Mouse (Mus musculus): ENCODE results near the gene Dcaf7. TPM values are rescaled to one million over a fixed set of nuclear protein-coding genes. Genes with fewer than 3 reads are reported as not detected.
"Not testable (repeated sequence)": the region's sequence is repeated elsewhere in the genome, so short reads cannot be mapped to it uniquely, and the experiment has no call there.

Gene Dcaf7
- total RNA-seq, 2 experiments from 2014 or later = 40.2 to 42.5 TPM

GRCm38 (mm10) chr11:106037418-106037751 lies 713 bp downstream of the Dcaf7 start:
- intact Hi-C loops (cut with DNase I) = no loop called here
- DNase-seq = no peak

DNA sequence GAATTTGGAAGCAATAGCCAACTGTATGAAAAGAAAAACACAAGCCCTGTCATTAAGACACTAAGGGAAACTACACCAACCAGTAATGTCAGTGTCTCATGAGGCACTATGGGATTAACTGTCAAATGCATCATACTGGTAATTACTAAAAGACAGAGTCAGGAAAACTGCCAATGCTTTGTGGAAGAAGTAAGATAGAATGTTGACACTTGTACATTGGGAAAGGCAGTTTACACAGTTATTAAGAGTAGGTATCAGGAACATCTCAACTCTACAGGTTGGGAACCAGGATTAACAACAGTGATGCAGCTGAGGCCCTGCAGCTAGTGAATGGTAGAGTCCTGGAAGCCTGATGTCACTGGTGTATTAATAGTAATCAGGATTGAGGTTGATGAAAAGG lies 7.7 kb downstream of the Dcaf7 start:
- intact Hi-C loops (cut with DNase I) = no loop called here
- DNase-seq = no peak

DNA sequence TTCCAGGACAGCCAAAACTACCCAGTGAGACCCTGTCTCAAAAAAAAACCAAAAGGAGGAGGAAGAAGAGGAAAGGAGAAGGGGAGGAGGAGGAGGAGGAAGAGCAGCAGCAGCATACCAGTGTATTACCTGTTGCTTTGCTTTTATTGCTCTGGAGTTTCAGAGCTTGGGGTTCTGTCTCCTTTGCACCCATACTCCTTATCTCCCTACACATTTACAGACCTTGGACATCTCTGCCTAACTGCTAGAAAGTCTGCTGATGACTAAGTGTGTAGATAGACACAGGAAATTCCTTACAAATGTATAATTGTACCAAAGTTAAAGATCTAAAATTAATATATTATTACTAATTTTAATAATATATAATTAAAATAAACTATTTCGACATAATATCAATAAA lies 8.6 kb downstream of the Dcaf7 start:
- intact Hi-C loops (cut with DNase I) = no loop called here

DNA sequence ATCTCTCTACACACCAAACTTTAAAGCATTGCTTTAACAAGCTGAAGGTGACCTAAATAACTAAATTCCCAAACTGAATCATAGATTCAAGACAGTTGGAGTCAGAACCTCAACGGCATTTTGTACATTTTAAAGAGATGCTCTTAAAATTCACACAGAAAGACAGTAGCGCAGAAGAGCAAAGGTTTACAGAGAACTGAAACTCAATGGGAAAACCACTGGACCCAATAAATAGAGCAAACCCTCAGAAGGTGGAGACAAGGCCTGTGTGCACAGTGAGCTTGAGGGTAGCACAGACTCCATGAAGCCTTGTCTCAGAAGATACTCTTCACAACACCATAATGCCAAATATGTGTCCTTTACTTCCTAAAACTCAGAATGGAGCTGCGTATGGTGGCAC lies 9.1 kb downstream of the Dcaf7 start:
- intact Hi-C loops (cut with DNase I) = no loop called here
- DNase-seq = no peak

More for the DNA sequence above, 8.6 kb downstream of the Dcaf7 start:
- DNase-seq = no peak

- intact Hi-C loops (cut with DNase I) = no loop called here
Observed at GRCm38 (mm10) chr11:106046584-106046983, 9.9 kb downstream of the Dcaf7 start.

DNA sequence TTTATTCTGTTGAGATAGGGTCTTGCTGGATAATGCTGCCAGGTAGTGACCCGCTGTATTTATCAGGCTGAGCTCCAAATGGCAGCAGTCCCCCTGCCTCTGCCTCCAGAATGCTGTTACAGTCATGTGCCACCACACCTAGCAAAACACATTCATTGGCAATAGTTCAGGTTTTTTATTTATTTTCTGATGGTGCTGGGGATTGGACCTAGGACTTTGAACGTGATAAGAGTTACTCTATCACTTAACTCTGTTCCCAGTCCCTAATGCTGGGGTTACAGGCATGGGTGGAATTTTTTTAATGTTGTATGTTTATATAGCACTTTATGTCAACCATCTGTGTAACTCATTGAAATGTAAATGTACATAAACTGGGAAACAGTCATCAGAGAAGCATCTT lies 17.2 kb downstream of the Dcaf7 start:
- DNase-seq = no peak
- intact Hi-C loops (cut with DNase I) = no loop called here

More at GRCm38 (mm10) chr11:106046584-106046983, 9.9 kb downstream of the Dcaf7 start:
- no peak for DNase-seq

DNA sequence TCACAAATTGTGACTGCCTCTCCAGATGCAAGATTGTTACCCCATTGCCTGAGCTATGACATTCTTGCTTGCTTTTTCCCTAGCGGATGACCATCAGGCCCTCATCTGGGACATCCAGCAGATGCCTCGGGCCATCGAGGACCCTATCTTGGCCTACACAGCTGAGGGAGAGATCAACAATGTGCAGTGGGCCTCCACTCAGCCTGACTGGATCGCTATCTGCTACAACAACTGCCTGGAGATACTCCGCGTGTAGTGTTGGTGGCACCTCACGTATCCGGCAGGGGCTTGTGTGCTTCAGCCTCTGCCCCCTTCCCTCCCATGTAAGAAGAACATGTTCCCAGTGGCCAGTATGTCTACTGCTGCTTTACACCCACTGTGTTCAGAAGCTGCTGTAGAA lies 17.9 kb downstream of the Dcaf7 start:
- intact Hi-C loops (cut with DNase I) = no loop called here
- no peak for DNase-seq

DNA sequence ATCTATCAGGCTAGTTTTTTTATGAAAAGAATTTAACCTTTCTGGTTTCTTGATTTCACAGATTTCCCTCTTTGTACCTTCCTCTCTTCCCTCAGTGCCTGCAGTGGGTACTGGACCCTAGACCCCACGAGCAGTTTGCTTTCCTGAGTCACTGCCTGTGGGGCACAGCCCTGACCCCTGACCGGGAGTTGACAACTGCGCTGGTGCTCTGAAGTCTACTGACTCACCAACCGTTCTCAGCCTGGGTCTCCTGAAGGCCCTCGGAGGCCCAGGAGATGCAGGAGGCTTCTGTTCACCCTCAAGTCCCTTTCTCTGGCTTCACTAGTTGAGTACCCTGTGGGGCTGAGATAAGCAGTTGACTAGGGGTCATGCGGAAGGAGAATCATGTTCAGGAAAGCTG lies 18.7 kb downstream of the Dcaf7 start:
- intact Hi-C loops (cut with DNase I) = no loop called here
- DNase-seq = no peak

DNA sequence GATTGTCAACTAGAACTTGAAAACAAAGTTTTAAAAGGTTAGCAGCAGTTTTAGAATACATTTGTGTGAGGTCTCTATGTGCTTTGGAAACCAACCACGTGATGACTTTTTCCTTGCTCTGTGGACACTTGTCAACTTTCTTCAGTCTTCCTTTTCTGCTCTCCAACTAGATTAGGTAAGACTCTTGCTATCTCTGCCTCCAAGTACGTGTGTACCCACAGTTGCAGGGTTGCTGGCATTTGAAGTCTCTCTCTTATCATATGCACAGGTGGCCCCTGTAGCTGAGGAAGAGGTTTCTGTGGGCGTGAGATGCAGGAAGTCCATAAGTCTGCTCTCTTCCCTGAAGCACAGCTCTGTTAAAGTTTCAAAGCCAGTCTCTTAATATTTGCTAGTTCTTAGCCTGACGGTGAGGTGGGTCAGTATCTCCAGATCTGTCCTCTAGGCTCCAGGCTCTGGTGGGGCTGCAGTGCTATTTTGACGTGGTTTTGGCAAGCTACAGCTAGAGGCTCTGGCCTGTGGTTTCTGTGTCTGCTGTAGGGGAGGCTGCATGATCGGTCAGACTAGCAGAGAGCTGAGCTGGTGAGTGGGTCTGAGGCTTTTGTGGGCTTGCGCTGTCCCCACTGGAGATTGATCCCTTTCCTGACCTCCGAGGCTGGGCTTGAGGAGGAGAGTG lies 20.3 kb downstream of the Dcaf7 start:
- DNase-seq = no peak
- intact Hi-C loops (cut with DNase I) = no loop called here

- intact Hi-C loops (cut with DNase I) = no loop called here
- no peak for DNase-seq
Observed at GRCm38 (mm10) chr11:106058020-106058419, 21.3 kb downstream of the Dcaf7 start.

DNA sequence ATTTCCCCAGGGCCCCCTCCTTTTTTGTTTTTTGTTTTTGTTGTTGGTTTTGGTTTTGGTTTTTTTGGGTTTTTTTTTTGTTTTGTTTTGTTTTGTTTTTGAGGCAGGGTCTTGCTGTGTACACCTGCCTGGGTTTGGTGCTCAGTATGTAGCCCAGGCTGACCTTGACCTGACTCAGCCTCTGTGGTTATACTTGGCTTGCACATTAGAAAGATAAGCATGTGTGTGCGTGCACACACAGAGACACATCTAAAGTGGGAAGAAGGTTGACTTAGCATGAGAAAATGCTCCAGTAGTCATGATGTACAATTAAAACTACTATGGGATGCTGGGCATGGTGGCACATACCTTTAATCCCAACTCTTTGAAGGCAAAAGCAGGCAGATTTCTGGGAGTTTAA lies 23.9 kb downstream of the Dcaf7 start:
- no peak for DNase-seq
- intact Hi-C loops (cut with DNase I) = no loop called here

GRCm38 (mm10) chr11:106061311-106061710 lies 24.6 kb downstream of the Dcaf7 start:
- intact Hi-C loops (cut with DNase I) = no loop called here
- no peak for DNase-seq

DNA sequence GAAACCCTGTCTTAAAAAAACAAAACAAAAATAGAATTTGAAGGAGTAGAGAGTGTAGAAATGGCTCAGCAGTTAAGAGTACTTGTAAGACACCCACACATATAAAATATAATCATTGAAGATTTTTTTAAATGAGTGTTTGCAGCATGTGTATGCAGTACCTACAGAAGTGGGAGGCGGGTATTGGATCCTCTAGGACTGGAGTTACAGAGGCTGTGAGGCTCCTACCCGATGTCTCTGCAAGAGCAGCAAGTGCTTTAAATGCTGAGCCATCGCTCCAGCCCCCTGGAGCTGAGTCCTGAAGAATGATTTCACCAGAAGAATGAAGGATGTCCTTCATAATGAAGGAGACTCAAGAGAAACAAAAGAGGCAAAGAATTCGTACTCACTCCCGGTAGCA lies 27.1 kb downstream of the Dcaf7 start:
- intact Hi-C loops (cut with DNase I) = no loop called here
- DNase-seq = no peak

DNA sequence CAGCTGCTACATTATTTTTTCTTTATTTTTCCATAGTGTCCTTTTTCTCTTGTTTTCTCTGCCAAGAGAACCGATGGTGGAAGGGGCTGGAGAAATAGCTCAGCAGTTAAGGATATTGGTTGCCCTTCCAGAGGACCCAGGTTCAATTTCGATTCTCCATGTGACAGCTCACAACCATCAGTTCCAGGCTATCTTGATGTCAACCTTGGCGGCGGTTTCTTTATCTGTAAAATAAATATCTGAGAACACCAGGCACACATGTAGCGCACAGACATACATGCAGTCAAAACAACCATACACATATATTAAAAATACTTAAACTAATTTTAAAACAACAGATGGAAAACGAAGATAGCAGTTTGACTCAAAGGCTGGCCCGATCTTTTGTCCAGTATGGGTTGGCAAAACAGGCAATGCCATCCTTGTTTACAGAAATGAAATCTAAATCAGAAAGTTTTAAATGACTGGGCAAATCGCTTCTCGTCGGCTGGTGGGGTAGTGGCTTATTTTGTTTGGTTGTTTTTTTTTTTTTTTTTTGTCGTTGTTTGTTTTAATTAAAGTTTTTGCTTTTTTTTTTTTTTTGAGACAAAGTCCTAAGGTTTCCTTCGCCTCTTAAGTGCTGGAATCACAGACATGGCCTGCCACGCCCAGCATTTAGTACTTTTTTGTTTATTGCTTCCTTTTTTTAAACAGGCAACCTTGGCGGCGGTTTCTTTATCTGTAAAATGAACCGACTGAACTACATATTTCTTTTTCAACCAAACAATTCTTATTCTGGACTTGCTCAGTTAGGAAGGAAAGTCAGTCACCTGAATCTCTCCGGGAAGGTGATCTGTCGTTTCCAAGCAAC lies 28.6 kb downstream of the Dcaf7 start:
- DNase-seq = no peak
- intact Hi-C loops (cut with DNase I) = no loop called here

DNA sequence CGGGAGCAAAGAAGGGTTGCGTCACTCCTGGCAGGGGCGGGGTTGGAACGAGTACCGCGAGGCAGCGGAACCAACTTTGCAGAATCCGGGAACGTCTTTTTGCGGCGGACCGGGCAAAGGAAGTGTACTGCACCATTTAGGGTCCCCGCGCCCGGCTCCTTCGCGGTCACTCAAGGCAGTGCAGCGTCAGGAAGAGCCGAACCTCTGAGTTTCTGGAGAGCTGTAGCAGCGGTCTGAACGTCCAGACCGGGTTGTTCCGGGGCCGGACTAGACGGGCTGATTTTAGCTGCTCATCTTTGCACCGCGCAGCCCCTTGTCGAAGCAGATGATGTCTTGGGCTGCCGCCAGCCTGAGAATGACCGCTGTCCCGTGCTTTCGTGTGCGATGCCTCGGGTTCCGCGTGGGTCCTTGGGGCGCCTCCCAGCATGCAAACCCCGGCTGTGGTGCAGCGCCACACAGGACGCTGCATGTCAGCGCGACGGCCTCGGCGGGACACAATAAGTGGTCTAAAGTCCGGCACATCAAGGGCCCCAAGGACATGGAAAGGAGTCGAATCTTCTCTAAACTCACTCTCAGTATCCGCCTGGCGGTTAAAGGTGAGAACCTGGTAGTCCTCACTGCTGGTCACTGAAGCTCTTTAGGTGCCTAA lies 29.4 kb downstream of the Dcaf7 start, which contains the start of gene Taco1:
Gene Taco1, plus strand, starts transcription at position 139 of the 649 bp plus-strand sequence.
- intact Hi-C loops (cut with DNase I) = no loop called here
- DNase-seq = peak; percentile 95 to 96

DNA sequence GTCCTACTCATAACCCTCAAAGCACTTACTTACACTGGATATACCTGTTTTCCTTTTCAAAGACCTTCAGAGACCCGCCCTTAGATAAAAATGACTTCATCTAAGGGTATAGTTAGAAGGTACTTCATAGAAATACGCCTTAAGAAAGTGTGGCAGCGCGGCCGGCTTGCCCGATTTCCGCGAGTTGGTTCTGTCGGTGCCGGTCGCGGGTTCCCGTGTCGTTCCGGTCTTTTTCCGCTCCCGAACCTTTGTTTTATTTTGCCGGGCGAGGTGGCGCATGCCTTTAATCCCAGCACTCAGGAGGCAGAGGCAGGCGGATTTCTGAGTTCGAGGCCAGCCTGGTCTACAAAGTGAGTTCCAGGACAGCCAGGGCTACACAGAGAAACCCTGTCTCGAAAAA lies 29.9 kb downstream of the Dcaf7 start:
- intact Hi-C loops (cut with DNase I) = not testable (repeated sequence)
- DNase-seq = peak; percentile 20 to 35

DNA sequence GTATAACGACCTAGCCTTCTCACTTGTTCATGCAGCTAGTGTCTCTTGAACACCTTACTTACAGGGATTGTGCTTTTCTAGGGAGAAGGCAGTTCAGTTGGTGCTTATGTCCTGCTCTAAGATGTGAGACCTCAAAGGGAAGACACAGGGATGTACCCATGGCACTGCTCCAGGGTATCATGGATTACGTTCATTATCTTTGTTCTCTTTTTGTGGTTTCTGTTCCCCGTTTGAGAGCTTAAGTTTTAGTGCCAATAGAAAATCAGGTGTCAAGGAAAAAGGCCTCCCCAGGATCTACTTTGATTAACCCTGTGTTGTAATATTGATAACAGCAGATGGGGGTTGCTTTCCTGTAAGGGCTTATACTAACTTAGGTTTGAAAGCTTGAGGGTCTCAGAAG lies 37.1 kb downstream of the Dcaf7 start:
- intact Hi-C loops (cut with DNase I) = no loop called here
- DNase-seq = no peak

- intact Hi-C loops (cut with DNase I) = loop anchor here (2.0 kb wide), 1 partner anchor 150 kb away; no protein-coding TSS in a partner anchor
- peak; percentile 68 to 81 for DNase-seq
Observed at GRCm38 (mm10) chr11:106076321-106076720, 39.6 kb downstream of the Dcaf7 start.

GRCm38 (mm10) chr11:106083708-106084701 lies 47.3 kb downstream of the Dcaf7 start, which contains the start of gene Map3k3:
Gene Map3k3 (plus strand): TSS chr11:106084613.
- intact Hi-C loops (cut with DNase I) = loop anchor here (2.0 kb wide), 1 partner anchor 51 kb away; no protein-coding TSS in a partner anchor

More at GRCm38 (mm10) chr11:106083708-106084701, 47.3 kb downstream of the Dcaf7 start, which contains the start of gene Map3k3:
- DNase-seq = peak; percentile 95 to 96
